Mouse (Mus musculus) bone marrow, adult 2 months (tissue): ENCODE results near the gene Hbp1.

Experiments used
- CTCF ChIP-seq: fragments of 200-500 bp; IDR thresholded peaks from 2 replicates; pipeline ENCODE4 v1.5.1; 2011; ENCODE audit warnings: low read length, control low read depth; ENCODE audit not compliant: control insufficient read depth, insufficient read depth
- POLR2A ChIP-seq: fragments of 200-500 bp; IDR thresholded peaks from 2 replicates; pipeline ENCODE4 v1.6.1; 2011; ENCODE audit warnings: low read depth, mild to moderate bottlenecking, control low read depth, low read length, borderline replicate concordance; ENCODE audit not compliant: control insufficient read depth

DNA sequence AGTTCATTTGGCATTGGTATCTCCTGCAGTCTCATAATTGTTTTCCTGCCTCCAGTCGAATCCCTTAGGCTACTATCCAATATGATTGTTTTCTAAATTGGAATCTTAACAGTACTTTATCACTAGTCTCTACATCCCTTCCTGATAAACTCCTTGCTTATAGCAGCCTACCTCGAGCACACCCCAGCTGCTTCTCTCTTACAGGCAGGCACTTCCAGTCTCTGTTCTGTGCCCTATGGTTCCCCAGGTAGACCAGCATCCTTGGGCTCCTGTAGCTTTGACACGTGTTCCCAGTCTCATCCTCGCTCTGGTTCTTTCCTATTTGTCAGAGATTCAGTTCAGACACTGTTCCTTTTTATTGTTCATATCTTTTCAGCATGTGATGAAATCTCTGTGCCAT lies 66.0 kb downstream of the Hbp1 start:
- TF ChIP-seq CTCF = no peak
- TF ChIP-seq POLR2A = no peak
